Mouse (Mus musculus) heart, adult 2 months (tissue): ENCODE results near the gene Gm9918.

Experiments
- CTCF ChIP-seq: fragments of 200-600 bp; IDR thresholded peaks from 2 replicates; pipeline ENCODE4 v1.8.1; 2022; ENCODE audit warnings: antibody characterized with exemption, mild to moderate bottlenecking, moderate library complexity
- EP300 ChIP-seq: fragments of 200-500 bp; IDR thresholded peaks from 2 replicates; pipeline ENCODE4 v1.6.1; 2011; ENCODE audit warnings: low read depth, low read length, control low read depth; ENCODE audit not compliant: insufficient read depth
- POLR2A ChIP-seq: fragments of 200-500 bp; IDR thresholded peaks from 2 replicates; pipeline ENCODE4 v1.6.1; 2011; ENCODE audit warnings: mild to moderate bottlenecking, low read depth, low read length, control low read depth; ENCODE audit not compliant: insufficient read depth

DNA sequence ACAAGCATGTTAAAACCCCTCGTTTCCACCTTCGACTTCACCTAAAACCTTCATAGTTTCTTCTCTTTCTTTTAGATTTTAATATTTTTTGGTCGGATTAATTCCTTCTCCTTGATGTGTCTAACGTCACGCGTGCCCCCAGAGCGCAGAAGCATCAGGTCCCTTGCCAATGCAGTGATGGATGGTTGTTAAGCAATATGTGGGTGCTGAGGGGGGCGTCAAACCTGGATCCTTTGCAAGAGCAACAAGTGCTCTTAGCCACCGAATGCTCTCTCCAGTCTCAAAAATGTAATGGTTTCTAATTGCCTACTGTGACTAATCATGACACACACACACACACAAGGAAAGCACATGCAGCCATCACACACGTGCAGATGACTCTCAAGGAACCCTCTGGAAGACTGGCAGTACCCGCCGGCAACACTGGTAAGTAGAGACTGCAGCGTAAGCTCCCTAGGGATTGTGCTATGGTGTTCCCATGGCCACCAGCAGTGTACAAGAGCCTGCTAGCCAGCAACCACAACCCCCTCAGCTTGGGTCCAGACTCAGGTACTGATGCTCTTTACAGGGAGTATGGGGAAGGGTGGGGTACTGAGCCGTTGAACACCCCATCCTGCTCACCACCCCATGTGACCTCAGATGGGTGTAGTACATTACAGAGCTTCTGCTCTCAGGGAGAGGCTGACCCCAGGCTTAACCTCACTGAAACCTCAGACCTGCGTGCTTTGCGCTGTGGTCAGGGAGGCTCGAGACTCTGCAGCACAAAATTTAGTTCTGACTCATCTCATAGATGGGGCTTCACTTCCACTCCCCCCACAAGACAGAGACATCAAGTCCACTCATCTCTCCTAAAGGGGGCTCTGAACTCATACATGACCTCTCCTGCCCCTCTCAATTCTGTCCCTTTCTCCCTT lies 39.7 kb upstream of the Gm9918 start:
- TF ChIP-seq POLR2A (no peak), CTCF (no peak), EP300 (no peak)
